Mouse (Mus musculus) ES-Bruce4 (cell line): Measurements from ENCODE around the gene Rara. TPM values are rescaled to one million over a fixed set of nuclear protein-coding genes. Genes with fewer than 3 reads are reported as not detected.

ENCODE experiments used
- H3K27ac ChIP-seq: 2 replicates; pipeline ENCODE4 v1.5.1; 2012; ENCODE audit warnings: low read length, inconsistent platforms; ENCODE audit not compliant: insufficient read depth
- H3K27me3 ChIP-seq: 2 replicates; pipeline ENCODE4 v1.6.1; 2012; ENCODE audit warnings: mild to moderate bottlenecking, low read length, inconsistent platforms; ENCODE audit not compliant: control insufficient read depth, poor library complexity, insufficient read depth, severe bottlenecking
- H3K36me3 ChIP-seq: 2 replicates; pipeline ENCODE4 v1.6.1; 2012; ENCODE audit warnings: inconsistent platforms, mild to moderate bottlenecking, low read length, moderate library complexity; ENCODE audit not compliant: control insufficient read depth, poor library complexity, insufficient read depth, severe bottlenecking
- H3K4me1 ChIP-seq: one replicate; pipeline ENCODE4 v1.8.1; 2011; ENCODE audit warnings: low read length; ENCODE audit not compliant: control insufficient read depth, insufficient read depth
- H3K4me3 ChIP-seq: 2 replicates; pipeline ENCODE4 v1.5.1; 2011; ENCODE audit warnings: low read depth, mild to moderate bottlenecking, low read length
- H3K9ac ChIP-seq: 2 replicates; pipeline ENCODE4 v1.6.1; 2012; ENCODE audit warnings: low read depth, mild to moderate bottlenecking, inconsistent platforms; ENCODE audit not compliant: poor library complexity, severe bottlenecking
- H3K9me3 ChIP-seq: replicated peaks from 2 replicates; pipeline ENCODE4 v1.6.1; 2012; ENCODE audit warnings: mild to moderate bottlenecking, low read length, inconsistent platforms; ENCODE audit not compliant: control insufficient read depth, poor library complexity, insufficient read depth, severe bottlenecking
- CTCF ChIP-seq: IDR thresholded peaks from one replicate; pipeline ENCODE4 v1.8.1; 2011; ENCODE audit warnings: low read depth, low read length
- EP300 ChIP-seq: IDR thresholded peaks from 2 replicates; pipeline ENCODE4 v1.6.1; 2011; ENCODE audit warnings: low read depth, low read length; ENCODE audit not compliant: insufficient read depth
- POLR2A ChIP-seq: IDR thresholded peaks from one replicate; pipeline ENCODE4 v1.8.1; 2011; ENCODE audit warnings: low read length; ENCODE audit not compliant: insufficient read depth
- polyA plus RNA-seq: library from polyadenylated mRNA; stranded (reverse); fragments of >200 nt; gene quantifications from 2 replicates; pipeline ENCODE4 v1.2.4, GENCODE M21; 2011; ENCODE audit warnings: low read depth; ENCODE audit not compliant: missing spikeins, insufficient read depth, insufficient read length

Rara gene
- polyA plus RNA-seq, 1 experiment: 23.7 TPM

- Histone ChIP-seq H3K9ac (no peak overlapping the region), H3K27ac (no peak overlapping the region), H3K27me3 (no peaks in the 10 kb centered on the region), H3K36me3 (peaks cover 43% of the 10 kb centered on the region), H3K9me3 (no peaks in the 10 kb centered on the region), H3K4me1 (no peaks in the 10 kb centered on the region), H3K4me3 (no peak overlapping the region)
- TF ChIP-seq EP300 (no peak), POLR2A (no peak), CTCF (no peak)
These were observed 63.2 kb downstream of the Rara start for GRCm38 (mm10) chr11:98990866-98991265.

- Histone ChIP-seq H3K4me3 (no peak overlapping the region), H3K27ac (no peak overlapping the region), H3K36me3 (peaks cover 92% of the 10 kb centered on the region), H3K27me3 (no peaks in the 10 kb centered on the region), H3K9me3 (no peaks in the 10 kb centered on the region), H3K9ac (no peak overlapping the region), H3K4me1 (no peaks in the 10 kb centered on the region)
- no peak for TF ChIP-seq CTCF
- TF ChIP-seq EP300: no peak
- no peak for TF ChIP-seq POLR2A
These were observed 68.4 kb downstream of the Rara start for GRCm38 (mm10) chr11:98995987-98996386.

GRCm38 (mm10) chr11:98997659-98998058 lies 70.0 kb downstream of the Rara start:
- Histone ChIP-seq H3K4me1 (no peaks in the 10 kb centered on the region), H3K4me3 (no peak overlapping the region), H3K27ac (no peak overlapping the region), H3K36me3 (peaks cover 98% of the 10 kb centered on the region), H3K9me3 (no peaks in the 10 kb centered on the region), H3K9ac (no peak overlapping the region), H3K27me3 (no peaks in the 10 kb centered on the region)
- TF ChIP-seq EP300 (no peak), POLR2A (no peak), CTCF (no peak)

- no peaks in the 10 kb centered on the region for H3K9me3 ChIP-seq
- no peaks in the 10 kb centered on the region for H3K4me1 ChIP-seq
- no peak overlapping the region for H3K9ac ChIP-seq
- no peak overlapping the region for H3K4me3 ChIP-seq
- H3K27ac ChIP-seq: no peak overlapping the region
- H3K36me3 ChIP-seq: peaks cover 98% of the 10 kb centered on the region
- no peaks in the 10 kb centered on the region for H3K27me3 ChIP-seq
- TF ChIP-seq EP300: no peak
- no peak for TF ChIP-seq POLR2A
- no peak for TF ChIP-seq CTCF
These were observed 71.2 kb downstream of the Rara start for GRCm38 (mm10) chr11:98998776-98999175.

- Histone ChIP-seq H3K36me3 (peaks cover 98% of the 10 kb centered on the region), H3K9me3 (no peaks in the 10 kb centered on the region), H3K4me1 (no peaks in the 10 kb centered on the region), H3K27me3 (no peaks in the 10 kb centered on the region), H3K9ac (no peak overlapping the region), H3K27ac (no peak overlapping the region), H3K4me3 (no peak overlapping the region)
- TF ChIP-seq POLR2A (no peak), CTCF (no peak), EP300 (no peak)
These were observed 71.6 kb downstream of the Rara start for GRCm38 (mm10) chr11:98999243-98999642.

GRCm38 (mm10) chr11:99006788-99007187 lies 79.2 kb downstream of the Rara start:
- H3K4me3 ChIP-seq: no peak overlapping the region
- H3K27ac ChIP-seq: no peak overlapping the region
- no peak for TF ChIP-seq POLR2A
- no peak for TF ChIP-seq EP300
- no peak for TF ChIP-seq CTCF
- no peaks in the 10 kb centered on the region for H3K9me3 ChIP-seq
- H3K9ac ChIP-seq: no peak overlapping the region
- H3K36me3 ChIP-seq: peaks cover 98% of the 10 kb centered on the region
- H3K4me1 ChIP-seq: no peaks in the 10 kb centered on the region
- no peaks in the 10 kb centered on the region for H3K27me3 ChIP-seq
